Mouse (Mus musculus): ENCODE measurements around the gene Kcnc1. TPM values are rescaled to one million over a fixed set of nuclear protein-coding genes. Genes with fewer than 3 reads are reported as not detected.

The Kcnc1 gene
- total and polyA plus RNA-seq, 3 experiments = not detected

- Histone ChIP-seq H3K4me3 (ENCODE audit: control insufficient read depth in 1 of 2, insufficient read depth in 1 of 2, low read depth in 2 of 2, low read length in 2 of 2) (no peak overlapping the region), H3K79me2 (ENCODE audit: control insufficient read depth, insufficient read depth, low read length, poor library complexity) (no peaks in the 10 kb centered on the region), H3K4me1 (ENCODE audit: control insufficient read depth in 1 of 2, insufficient read depth in 2 of 2, low read length in 2 of 2) (no peaks in the 10 kb centered on the region), H3K9ac (ENCODE audit: control insufficient read depth, low read depth, low read length, poor library complexity, severe bottlenecking) (no peak overlapping the region), H3K27me3 (ENCODE audit: control insufficient read depth in 1 of 2, insufficient read depth in 2 of 2, low read length in 2 of 2) (no peaks in the 10 kb centered on the region), H3K9me3 (replicated peaks; ENCODE audit: insufficient read depth, low read length) (no peaks in the 10 kb centered on the region), H3K36me3 (ENCODE audit: control insufficient read depth in 1 of 2, insufficient read depth in 2 of 2, low read length in 2 of 2) (no peaks in the 10 kb centered on the region), H3K27ac (ENCODE audit: control insufficient read depth, low read depth, low read length) (no peak overlapping the region)
- DNase-seq (ENCODE audit: low read depth, low spot score) = no peak
- TF ChIP-seq USF2 (IDR thresholded peaks at IDR 0.05; ENCODE audit: borderline replicate concordance in 1 of 2, insufficient read depth in 1 of 2, low read depth in 1 of 2, low read length in 2 of 2) (no peak), ZNF384 (IDR thresholded peaks at IDR 0.05; ENCODE audit: low read depth, low read length) (no peak), ZMIZ1 (IDR thresholded peaks at IDR 0.05; ENCODE audit: low read depth, low read length) (no peak)
Observed at GRCm38 (mm10) chr7:46482099-46482531, 85.8 kb downstream of the Kcnc1 start.

- no peak overlapping the region for H3K9ac ChIP-seq (ENCODE audit: control insufficient read depth, low read depth, low read length, poor library complexity, severe bottlenecking)
- no peak for TF ChIP-seq MEF2A (IDR thresholded peaks at IDR 0.05; ENCODE audit: extremely low read depth, insufficient replicate concordance, low read depth, low read length, poor library complexity, severe bottlenecking)
- TF ChIP-seq GABPA (IDR thresholded peaks at IDR 0.05; ENCODE audit: low read depth, low read length) = no peak
- no peak for TF ChIP-seq TCF12 (IDR thresholded peaks at IDR 0.05; ENCODE audit: low read depth, low read length)
- no peak for TF ChIP-seq MYB (IDR thresholded peaks at IDR 0.05; ENCODE audit: low read depth, low read length)
- no peak for TF ChIP-seq RCOR1 (IDR thresholded peaks at IDR 0.05; ENCODE audit: low read depth, low read length)
- H3K4me3 ChIP-seq (ENCODE audit: control insufficient read depth in 1 of 2, insufficient read depth in 1 of 2, low read depth in 2 of 2, low read length in 2 of 2) = no peak overlapping the region
- no peak overlapping the region for H3K27ac ChIP-seq (ENCODE audit: control insufficient read depth, low read depth, low read length)
- H3K9me3 ChIP-seq (replicated peaks; ENCODE audit: insufficient read depth, low read length) = no peaks in the 10 kb centered on the region
- H3K79me2 ChIP-seq (ENCODE audit: control insufficient read depth, insufficient read depth, low read length, poor library complexity) = no peaks in the 10 kb centered on the region
- H3K36me3 ChIP-seq (ENCODE audit: control insufficient read depth in 1 of 2, insufficient read depth in 2 of 2, low read length in 2 of 2) = no peaks in the 10 kb centered on the region
- H3K4me1 ChIP-seq (ENCODE audit: control insufficient read depth in 1 of 2, insufficient read depth in 2 of 2, low read length in 2 of 2) = no peaks in the 10 kb centered on the region
- no peaks in the 10 kb centered on the region for H3K27me3 ChIP-seq (ENCODE audit: control insufficient read depth in 1 of 2, insufficient read depth in 2 of 2, low read length in 2 of 2)
- DNase-seq (ENCODE audit: low read depth, low spot score) = no peak
Observed at GRCm38 (mm10) chr7:46483050-46483449, 86.8 kb downstream of the Kcnc1 start.

- no peak for TF ChIP-seq NELFE (IDR thresholded peaks at IDR 0.05; ENCODE audit: low read depth, low read length)
- TF ChIP-seq KAT2A (conservative IDR thresholded peaks at IDR 0.05; ENCODE audit: low read depth, low read length) = no peak
- no peak for TF ChIP-seq POLR2AphosphoS2 (IDR thresholded peaks at IDR 0.05; ENCODE audit: low read length)
- TF ChIP-seq ETS1 (IDR thresholded peaks at IDR 0.05; ENCODE audit: low read depth, low read length) = no peak
- no peak for TF ChIP-seq CHD2 (IDR thresholded peaks at IDR 0.05; ENCODE audit: low read length)
- TF ChIP-seq MXI1 (IDR thresholded peaks at IDR 0.05; ENCODE audit: low read depth, low read length) = no peak
- TF ChIP-seq ZNF384 (IDR thresholded peaks at IDR 0.05; ENCODE audit: low read depth, low read length) = no peak
- no peak for TF ChIP-seq EP300 (IDR thresholded peaks at IDR 0.05; ENCODE audit: low read depth in 1 of 2, low read length in 2 of 2)
- no peak for TF ChIP-seq E2F4 (IDR thresholded peaks at IDR 0.05; ENCODE audit: borderline replicate concordance, low read depth, low read length)
- no peak for TF ChIP-seq POLR2AphosphoS5 (IDR thresholded peaks at IDR 0.05; ENCODE audit: borderline replicate concordance, low read depth, low read length)
- no peak for TF ChIP-seq RCOR1 (IDR thresholded peaks at IDR 0.05; ENCODE audit: low read depth, low read length)
Observed at GRCm38 (mm10) chr7:46484223-46484622, 87.9 kb downstream of the Kcnc1 start.

More at GRCm38 (mm10) chr7:46484223-46484622, 87.9 kb downstream of the Kcnc1 start:
- H3K27me3 ChIP-seq (ENCODE audit: control insufficient read depth in 1 of 2, insufficient read depth in 2 of 2, low read length in 2 of 2) = no peaks in the 10 kb centered on the region
- no peaks in the 10 kb centered on the region for H3K9me3 ChIP-seq (replicated peaks; ENCODE audit: insufficient read depth, low read length)
- no peak overlapping the region for H3K4me3 ChIP-seq (ENCODE audit: control insufficient read depth in 1 of 2, insufficient read depth in 1 of 2, low read depth in 2 of 2, low read length in 2 of 2)
- H3K79me2 ChIP-seq (ENCODE audit: control insufficient read depth, insufficient read depth, low read length, poor library complexity) = no peaks in the 10 kb centered on the region
- H3K36me3 ChIP-seq (ENCODE audit: control insufficient read depth in 1 of 2, insufficient read depth in 2 of 2, low read length in 2 of 2) = no peaks in the 10 kb centered on the region
- H3K4me1 ChIP-seq (ENCODE audit: control insufficient read depth in 1 of 2, insufficient read depth in 2 of 2, low read length in 2 of 2) = no peaks in the 10 kb centered on the region
- no peak for DNase-seq (ENCODE audit: low read depth, low spot score)
- H3K27ac ChIP-seq (ENCODE audit: control insufficient read depth, low read depth, low read length) = no peak overlapping the region
- H3K9ac ChIP-seq (ENCODE audit: control insufficient read depth, low read depth, low read length, poor library complexity, severe bottlenecking) = no peak overlapping the region

All from MEL (cell line).